ENCODE assay signal across 26 mouse cellular contexts in the genomic region with DNA sequence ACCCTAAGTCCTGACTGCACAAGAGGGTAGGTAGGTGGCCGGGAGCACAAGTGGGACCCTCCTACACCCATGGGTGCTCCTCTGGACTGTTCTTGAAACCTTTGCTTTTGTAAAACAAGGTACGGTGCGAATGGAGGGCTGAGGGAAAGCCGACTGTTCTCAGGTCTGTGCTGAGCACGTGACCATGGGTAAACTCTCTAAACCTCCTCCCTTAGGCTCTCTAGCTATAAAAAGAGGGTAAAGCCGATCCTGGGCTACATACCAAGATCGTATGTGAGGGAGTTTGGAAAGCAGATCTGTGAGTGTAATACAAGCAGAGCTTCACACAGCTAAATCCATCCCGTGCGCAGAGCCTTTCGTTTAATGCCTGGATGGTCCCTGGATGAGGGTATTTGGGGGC. TPM values are rescaled to one million over a fixed set of nuclear protein-coding genes. Genes with fewer than 3 reads are reported as not detected.
DNase-seq lines count a peak whose midpoint lies in the region; ATAC-seq and TF ChIP-seq lines count a peak whose summit lies in the region.
"Had no signal": no experiment of that assay in that cellular context is flagged by ENCODE, and none has a peak within 500 bp of the region (broad histone marks: within the 10 kb centered on the region; RNA-seq: fewer than 3 reads in every experiment).

No protein-coding gene starts in this region.

- intact Hi-C loops in gastrocnemius, adult 2 months (cut with DNase I) = no loop called here
- intact Hi-C loops in gastrocnemius, postnatal 14 days (cut with DNase I; ENCODE audit: low total_unique reads) = no loop called here

- H3K36me3 ChIP-seq in kidney, postnatal 0 days (ENCODE audit: insufficient read depth, low read length) = no peaks in the 10 kb centered on the region
- no peaks in the 10 kb centered on the region for H3K36me3 ChIP-seq in C2C12 (ENCODE audit: control insufficient read depth, insufficient read depth)
- H3K36me3 ChIP-seq in embryonic facial prominence, embryonic 10.5 days (replicated peaks) = no peaks in the 10 kb centered on the region
- H3K36me3 ChIP-seq in thymus, adult 2 months (ENCODE audit: control insufficient read depth, insufficient read depth, low read length) = no peaks in the 10 kb centered on the region
- H3K36me3 ChIP-seq: G1E; liver, embryonic 12.5 days; midbrain, embryonic 13.5 days; neural tube, embryonic 12.5 days had no signal

- no peak overlapping the region for H3ac ChIP-seq in C2C12 (ENCODE audit: control insufficient read depth, insufficient read length, low read depth)

- no peak for TF ChIP-seq CTCF in gastrocnemius, adult 2 months (IDR thresholded peaks at IDR 0.05)
- no peak for TF ChIP-seq CTCF in kidney, postnatal 0 days (IDR thresholded peaks at IDR 0.05; ENCODE audit: low read depth)
- TF ChIP-seq CTCF in C2C12 (IDR thresholded peaks at IDR 0.05; ENCODE audit: control insufficient read depth, insufficient read depth, insufficient read length) = no peak
- TF ChIP-seq CTCF in thymus, adult 2 months (IDR thresholded peaks at IDR 0.05; ENCODE audit: borderline replicate concordance, control insufficient read depth, extremely low read depth, insufficient read depth, low read length, poor library complexity) = no peak

- peak overlapping the region; percentile 39 for H3K4me3 ChIP-seq in gastrocnemius, adult 2 months
- no peak overlapping the region for H3K4me3 ChIP-seq in kidney, postnatal 0 days (replicated peaks; ENCODE audit: low read depth, low read length)
- H3K4me3 ChIP-seq in C2C12 (ENCODE audit: insufficient read depth, poor library complexity, severe bottlenecking) = no peak overlapping the region
- no peak overlapping the region for H3K4me3 ChIP-seq in embryonic facial prominence, embryonic 10.5 days
- no peak overlapping the region for H3K4me3 ChIP-seq in thymus, adult 2 months (ENCODE audit: control insufficient read depth, insufficient read depth, low read length)
- H3K4me3 ChIP-seq: liver, embryonic 12.5 days; megakaryocyte, embryonic 14.5 days; midbrain, embryonic 13.5 days; neural tube, embryonic 12.5 days had no signal

- no peak overlapping the region for H3K9ac ChIP-seq in kidney, postnatal 0 days (ENCODE audit: low read depth, low read length)
- H3K9ac ChIP-seq: hindbrain, embryonic 14.5 days; liver, embryonic 12.5 days; midbrain, embryonic 13.5 days; neural tube, embryonic 12.5 days had no signal

- H3K79me2 ChIP-seq in C2C12 (ENCODE audit: control insufficient read depth, insufficient read depth) = no peaks in the 10 kb centered on the region

- TF ChIP-seq POLR2A in thymus, adult 2 months (IDR thresholded peaks at IDR 0.05; ENCODE audit: control insufficient read depth, extremely low read depth, insufficient read depth, low read length, poor library complexity) = no peak

- 28% methylated on average over 10 of the region's 10 CpGs for whole genome bisulfite sequencing in kidney, postnatal 0 days
- WGBS in embryonic facial prominence, embryonic 10.5 days = 76% methylated on average over 10 of the region's 10 CpGs
- WGBS in thymus, adult 2 months = 87% methylated on average over 10 of the region's 10 CpGs

- no peak for DNase-seq in gastrocnemius, adult 2 months
- DNase-seq in gastrocnemius, postnatal 14 days = no peak
- DNase-seq in kidney, postnatal 0 days (ENCODE audit: low spot score) = peak; percentile 56
- no peak for DNase-seq in kidney, postnatal 14 days
- DNase-seq in embryonic facial prominence, embryonic 10.5 days (ENCODE audit: low spot score) = no peak
- no peak for DNase-seq in thymus, adult 2 months
- DNase-seq in layer of hippocampus, adult 8-10 months (ENCODE audit: low spot score in 2 of 2) = no peak
- DNase-seq: adrenal gland, adult 8-10 months; cerebellum, adult 8-10 months; gastrocnemius, postnatal 10 days; heart, adult 11 months; kidney, adult 8-10 months; left cerebral cortex, postnatal 4 days; lung, adult 18-20 months; lung, postnatal 14 days; spleen, adult 18-20 months had no signal

- H3K27me3 ChIP-seq in kidney, postnatal 0 days (ENCODE audit: insufficient read depth, low read length) = no peaks in the 10 kb centered on the region
- H3K27me3 ChIP-seq in C2C12 (ENCODE audit: control insufficient read depth, insufficient read depth, insufficient read length) = peaks cover 20% of the 10 kb centered on the region
- no peaks in the 10 kb centered on the region for H3K27me3 ChIP-seq in embryonic facial prominence, embryonic 10.5 days (replicated peaks; ENCODE audit: low read depth, poor library complexity, severe bottlenecking)
- no peaks in the 10 kb centered on the region for H3K27me3 ChIP-seq in thymus, adult 2 months (ENCODE audit: control insufficient read depth, insufficient read depth, low read length)
- H3K27me3 ChIP-seq: CH12.LX; liver, embryonic 12.5 days; midbrain, embryonic 13.5 days; neural tube, embryonic 12.5 days had no signal

- H3K4me1 ChIP-seq in kidney, postnatal 0 days (replicated peaks; ENCODE audit: insufficient read depth, low read length) = no peaks in the 10 kb centered on the region
- peaks cover 14% of the 10 kb centered on the region for H3K4me1 ChIP-seq in embryonic facial prominence, embryonic 10.5 days
- H3K4me1 ChIP-seq in thymus, adult 2 months (replicated peaks; ENCODE audit: control insufficient read depth, insufficient read depth, low read length) = no peaks in the 10 kb centered on the region
- H3K4me1 ChIP-seq: liver, embryonic 12.5 days had no signal

- no peaks in the 10 kb centered on the region for H3K9me3 ChIP-seq in kidney, postnatal 0 days (replicated peaks; ENCODE audit: low read length)
- 0 out of 2 replicates have a peak, but pooled peaks cover 2% of the 10 kb centered on the region for H3K9me3 ChIP-seq in embryonic facial prominence, embryonic 10.5 days
- H3K9me3 ChIP-seq: G1E; liver, embryonic 12.5 days; neural tube, embryonic 12.5 days had no signal

- H3K27ac ChIP-seq in gastrocnemius, adult 2 months = peak overlapping the region; percentile 54; the same call in 1 of the 2 replicates
- no peak overlapping the region for H3K27ac ChIP-seq in kidney, postnatal 0 days
- 0 out of 2 replicates have a peak overlapping the region, but pooled peaks have one; percentile 30 for H3K27ac ChIP-seq in embryonic facial prominence, embryonic 10.5 days (replicated peaks)
- H3K27ac ChIP-seq in thymus, adult 2 months (ENCODE audit: control insufficient read depth, insufficient read depth, low read length) = no peak overlapping the region
- H3K27ac ChIP-seq: hindbrain, embryonic 14.5 days; liver, embryonic 12.5 days; midbrain, embryonic 13.5 days; neural tube, embryonic 12.5 days had no signal

- 0 out of 2 replicates have a peak overlapping the region, but pooled peaks have one; percentile 3 for H3K4me2 ChIP-seq in kidney, postnatal 0 days (ENCODE audit: low read length)
- H3K4me2 ChIP-seq: hindbrain, embryonic 14.5 days; liver, embryonic 12.5 days; midbrain, embryonic 13.5 days; neural tube, embryonic 12.5 days had no signal

- ATAC-seq in kidney, postnatal 0 days (replicated peaks; ENCODE audit: low FRiP score, low read depth) = no peak
- ATAC-seq: forebrain, embryonic 16.5 days; inflammation-experienced regulatory T-cells, adult 6 months; liver, embryonic 12.5 days; midbrain, embryonic 13.5 days had no signal

- no peaks in the 10 kb centered on the region for H3K79me3 ChIP-seq in C2C12 (ENCODE audit: low read depth)

TF ChIP-seq in C2C12, 6 proteins besides CTCF, POLR2A, EP300 and RAD21:
- TF ChIP-seq MAX (IDR thresholded peaks at IDR 0.05) = no peak
- peak; percentile 28 for TF ChIP-seq USF1 (IDR thresholded peaks at IDR 0.05; ENCODE audit: low read depth)
- no peak for TF ChIP-seq MYOD1 (IDR thresholded peaks at IDR 0.05; ENCODE audit: control insufficient read depth, insufficient read length, low read depth)
- TF ChIP-seq MYOG (IDR thresholded peaks at IDR 0.05; ENCODE audit: control insufficient read depth, extremely low read depth, insufficient read length) = no peak

RNA-seq across cellular contexts. Expression of a gene that starts 23.4 kb away (rescaled TPM):
- total RNA-seq in gastrocnemius, adult 2 months (2021) = 10 to 100 TPM; 17.0 to 23.8 TPM
- total RNA-seq in gastrocnemius, postnatal 14 days (2021) = 10 to 100 TPM; 31.5 to 34.4 TPM
- 17.1 and 19.1 TPM in 2 replicates for polyA plus RNA-seq in kidney, postnatal 0 days (2015; fragmentation: Nextera tagmentation; extraction: Ambion mirVana)
- polyA plus RNA-seq in C2C12 (2012; fragmentation: generic; extraction: Trizol) = 0.01 TPM
- polyA plus RNA-seq in embryonic facial prominence, embryonic 10.5 days (2016; fragmentation: Nextera tagmentation; extraction: Ambion mirVana) = 2.6 and 3.6 TPM in 2 replicates
- polyA plus RNA-seq in thymus, adult 2 months (2012; rRNA removed) = 3.1 and 4.2 TPM in 2 replicates
- 10 to 100 TPM; 45.8 to 56.3 (median 53.1) TPM for total RNA-seq in layer of hippocampus, adult 8-10 months (2022)

Comparison
In these comparisons a context has a peak if more than half of its experiments do, and no peak if none do; other contexts are left out.
1. H3K27ac ChIP-seq: peak in gastrocnemius, adult 2 months (single experiment) and embryonic facial prominence, embryonic 10.5 days (single experiment); none in kidney, postnatal 0 days (single experiment) and thymus, adult 2 months (single experiment).